Mouse (Mus musculus) ZHBTc4 (cell line): Measurements from ENCODE around the gene Nes.

ENCODE experiments used
- DNase-seq: peaks from one replicate; pipeline ENCODE4 v3.0.0-alpha.2; 2011; ENCODE audit warnings: low read depth, low spot score

Nes gene

GRCm38 (mm10) chr3:88022322-88023191, 51.7 kb downstream of the Nes start:
- peak; percentile 96 for DNase-seq

DNA sequence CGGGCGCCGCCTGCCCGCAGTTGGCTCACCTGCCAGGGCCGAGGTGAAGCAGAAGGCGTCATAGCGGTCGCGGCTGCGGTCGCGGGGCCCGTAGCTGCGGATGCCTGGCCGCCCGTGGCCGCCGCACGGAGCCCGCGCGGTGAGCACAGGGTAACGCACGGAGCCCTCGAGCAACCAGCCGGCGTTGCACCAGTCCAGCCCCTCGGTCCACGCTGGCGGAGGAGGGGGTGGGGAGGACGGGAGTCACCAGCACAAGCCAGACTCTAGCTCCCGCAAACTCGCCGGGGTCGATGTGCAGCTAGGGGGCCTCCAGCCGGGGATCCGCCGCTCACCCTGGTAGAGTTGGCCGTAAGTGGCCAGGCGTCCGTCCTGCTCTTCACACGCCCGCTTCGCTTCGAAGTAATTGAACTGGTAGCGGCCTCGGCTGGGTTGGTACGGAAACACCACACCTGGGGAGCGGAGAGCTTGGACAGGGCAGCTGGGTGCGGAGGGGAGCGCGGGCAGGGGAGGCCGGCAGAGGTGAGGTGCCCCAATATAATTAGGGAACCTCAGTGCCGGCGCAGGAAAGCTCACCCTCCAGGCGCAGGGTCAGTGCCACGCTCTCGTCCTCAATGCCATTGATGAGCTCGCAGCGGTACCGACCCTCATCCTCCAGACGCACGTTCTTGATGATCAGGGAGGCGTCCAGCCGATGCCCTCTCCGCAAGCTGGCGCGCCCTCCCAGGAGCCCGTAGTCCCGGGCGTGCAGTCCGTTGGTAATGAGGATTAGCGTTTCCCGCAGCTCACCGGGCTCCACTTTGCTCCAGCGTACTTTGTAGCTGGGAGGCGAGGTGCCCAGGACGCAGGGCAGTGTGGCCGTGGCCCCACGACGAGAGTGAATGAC, 52.6 kb downstream of the Nes start:
- no peak for DNase-seq

- DNase-seq, result no peak
These were observed 55.9 kb downstream of the Nes start for GRCm38 (mm10) chr3:88026823-88027222.

DNA sequence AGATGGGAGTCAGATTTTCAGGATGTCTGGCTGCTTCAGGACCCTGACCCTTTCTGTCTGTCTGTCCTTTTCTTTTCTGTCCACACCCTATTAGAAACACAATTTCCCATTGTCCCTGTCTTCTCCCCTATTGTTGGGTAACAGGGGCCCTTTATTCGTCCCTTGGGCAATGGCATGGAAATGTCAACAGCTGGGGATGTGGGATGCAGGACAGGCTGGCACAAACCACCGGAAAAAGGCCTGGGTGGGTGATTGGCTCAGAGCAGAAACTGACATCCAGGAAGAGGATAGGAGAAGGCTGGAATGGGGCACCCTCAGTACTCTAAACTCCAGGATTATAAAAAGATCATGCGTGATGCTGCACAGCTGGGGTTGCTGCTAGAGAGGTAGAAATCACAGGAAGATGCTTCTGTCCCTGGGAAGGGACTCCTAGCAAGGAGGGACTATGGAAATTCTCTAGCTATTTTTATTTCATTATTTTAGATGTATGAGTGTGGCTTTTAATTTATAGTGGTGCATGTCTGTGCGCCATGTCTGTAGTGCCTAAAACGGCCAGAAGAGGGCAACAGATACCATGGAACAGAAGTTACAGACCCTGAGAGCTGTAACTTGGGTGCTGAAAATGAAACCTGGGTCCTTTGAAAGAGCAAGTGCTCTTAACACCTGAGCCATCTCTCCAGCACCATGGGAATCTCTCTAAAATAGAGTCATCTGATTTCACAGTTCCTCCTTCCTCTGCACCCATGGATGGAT, 56.7 kb downstream of the Nes start, which contains the start of gene Hapln2:
Gene Hapln2 (minus strand): TSS at position 150 of the 753 bp plus-strand sequence.
- DNase-seq, result peak; percentile 66
